Mouse (Mus musculus) layer of hippocampus, postnatal 14 days (tissue): Measurements from ENCODE around the gene Dmrt3. TPM values are rescaled to one million over a fixed set of nuclear protein-coding genes. Genes with fewer than 3 reads are reported as not detected.

Source experiments
- total RNA-seq, 2 experiments: library from RNA; stranded (reverse); gene quantifications; 2 replicates each; pipeline ENCODE4 v1.2.3; 2021

The Dmrt3 gene
- total RNA-seq, 2 experiments from 2014 or later: 0.83 to 1.7 TPM

Other genes with a start within 250 kb of the Dmrt3 start
- gene Dmrt1, start 104.7 kb upstream of the Dmrt3 start, total RNA-seq: not detected
- under 1 TPM; 0.48 to 0.62 TPM for gene Dmrt2, start 62.1 kb downstream of the Dmrt3 start, total RNA-seq